Mouse (Mus musculus) brain, embryonic 14.5 days (tissue): ENCODE data around the gene Glod4. TPM values are rescaled to one million over a fixed set of nuclear protein-coding genes. Genes with fewer than 3 reads are reported as not detected.

Source experiments
- DNase-seq: peaks from one replicate; pipeline ENCODE4 v3.0.0-alpha.2; 2011; ENCODE audit warnings: low read depth
- CTCF ChIP-seq: fragments of 200-500 bp; IDR thresholded peaks from 2 replicates; pipeline ENCODE4 v1.5.1; 2012; ENCODE audit warnings: inconsistent platforms, mild to moderate bottlenecking, moderate library complexity, borderline replicate concordance; ENCODE audit not compliant: insufficient read depth, insufficient read length; ENCODE audit errors: extremely low read depth
- POLR2A ChIP-seq: fragments of 200-500 bp; IDR thresholded peaks from 2 replicates; pipeline ENCODE4 v1.6.1; 2012; ENCODE audit warnings: mild to moderate bottlenecking, inconsistent platforms, borderline replicate concordance; ENCODE audit not compliant: poor library complexity, insufficient read depth, insufficient read length, severe bottlenecking; ENCODE audit errors: extremely low read depth
- polyA plus RNA-seq: library from polyadenylated mRNA; depleted of rRNA; stranded (reverse); fragments of >200 nt; gene quantifications from 2 replicates; pipeline ENCODE4 v1.2.3, GENCODE M21; 2012; rRNA removed

Glod4 gene
- polyA plus RNA-seq, 1 experiment = 41.0 TPM

- TF ChIP-seq POLR2A (no peak), CTCF (no peak)
- no peak for DNase-seq
Observed at GRCm38 (mm10) chr11:76084943-76085342, 158.6 kb downstream of the Glod4 start.

- DNase-seq = peak; percentile 6
- TF ChIP-seq CTCF (no peak), POLR2A (no peak)
Observed at GRCm38 (mm10) chr11:76083941-76084367, 159.6 kb downstream of the Glod4 start.

GRCm38 (mm10) chr11:76081048-76081640 lies 162.4 kb downstream of the Glod4 start:
- TF ChIP-seq POLR2A (no peak), CTCF (no peak)
- no peak for DNase-seq

- DNase-seq = no peak
- no peak for TF ChIP-seq CTCF
- TF ChIP-seq POLR2A = no peak
Observed at GRCm38 (mm10) chr11:76080293-76080692, 163.2 kb downstream of the Glod4 start.

- no peak for TF ChIP-seq CTCF
- TF ChIP-seq POLR2A = no peak
- DNase-seq = no peak
Observed at GRCm38 (mm10) chr11:76077341-76077740, 166.2 kb downstream of the Glod4 start.

- TF ChIP-seq POLR2A (no peak), CTCF (no peak)
- no peak for DNase-seq
Observed at GRCm38 (mm10) chr11:76074296-76075093, 169.0 kb downstream of the Glod4 start.

Other genes with a start within 250 kb of the Glod4 start
- 3.3 and 3.7 TPM in 2 replicates for gene 1700016K19Rik, start 243.8 kb downstream of the Glod4 start, polyA plus RNA-seq
- 3.4 and 6.0 TPM in 2 replicates for gene Rflnb, start 215.9 kb downstream of the Glod4 start, polyA plus RNA-seq
- 49.1 and 55.8 TPM in 2 replicates for gene Vps53, start 64.1 kb downstream of the Glod4 start, polyA plus RNA-seq
- 32.1 and 33.4 TPM in 2 replicates for gene Fam57a, start 64.1 kb downstream of the Glod4 start, polyA plus RNA-seq
- 0.24 and 0.75 TPM in 2 replicates for gene Dbil5, start 26.1 kb downstream of the Glod4 start, polyA plus RNA-seq
- gene Gemin4, start 26.1 kb downstream of the Glod4 start, polyA plus RNA-seq = 12.0 and 12.5 TPM in 2 replicates
- gene Mrm3, start within 50 bp of the Glod4 start, polyA plus RNA-seq = 11.6 and 12.9 TPM in 2 replicates
- 33.9 and 40.9 TPM in 2 replicates for gene Nxn, start 155.4 kb upstream of the Glod4 start, polyA plus RNA-seq
- 32.5 and 36.8 TPM in 2 replicates for gene Timm22, start 163.2 kb upstream of the Glod4 start, polyA plus RNA-seq